Mouse (Mus musculus): Measurements from ENCODE around the gene Cspg4. TPM values are rescaled to one million over a fixed set of nuclear protein-coding genes. Genes with fewer than 3 reads are reported as not detected.

Gene Cspg4
- polyA plus RNA-seq, 1 experiment from 2014 or later: 3.5 TPM

GRCm38 (mm10) chr9:56917131-56917530, 52.3 kb downstream of the Cspg4 start:
- Histone ChIP-seq H3K36me3 (peaks cover 42% of the 10 kb centered on the region), H3K27me3 (no peaks in the 10 kb centered on the region), H3K4me3 (no peak overlapping the region), H3K4me1 (no peaks in the 10 kb centered on the region), H3K9me3 (no peaks in the 10 kb centered on the region), H3K27ac (replicated peaks) (no peak overlapping the region), H3K9ac (replicated peaks) (no peak overlapping the region), H3K4me2 (replicated peaks) (no peak overlapping the region)
- WGBS: 64% methylated on average over 2 of the region's 2 CpGs
- ATAC-seq (ENCODE audit: low FRiP score, low read depth): no peak

- Histone ChIP-seq H3K27ac (replicated peaks) (no peak overlapping the region), H3K4me1 (peaks cover 4% of the 10 kb centered on the region), H3K4me2 (replicated peaks) (no peak overlapping the region), H3K27me3 (no peaks in the 10 kb centered on the region), H3K4me3 (no peak overlapping the region), H3K9me3 (no peaks in the 10 kb centered on the region), H3K36me3 (peaks cover 46% of the 10 kb centered on the region), H3K9ac (replicated peaks) (no peak overlapping the region)
- 97% methylated on average over 13 of the region's 13 CpGs for WGBS
- ATAC-seq (ENCODE audit: low FRiP score, low read depth): no peak
These were observed 53.6 kb downstream of the Cspg4 start for GRCm38 (mm10) chr9:56918466-56918865.

- WGBS: 98% methylated on average over 4 of the region's 4 CpGs
- Histone ChIP-seq H3K4me2 (replicated peaks) (no peak overlapping the region), H3K36me3 (peaks cover 27% of the 10 kb centered on the region), H3K4me1 (peaks cover 43% of the 10 kb centered on the region), H3K9ac (replicated peaks) (no peak overlapping the region), H3K4me3 (no peak overlapping the region), H3K9me3 (no peaks in the 10 kb centered on the region), H3K27me3 (no peaks in the 10 kb centered on the region), H3K27ac (replicated peaks) (no peak overlapping the region)
- ATAC-seq (ENCODE audit: low FRiP score, low read depth): no peak
These were observed 57.9 kb downstream of the Cspg4 start for GRCm38 (mm10) chr9:56922746-56923145.

DNA sequence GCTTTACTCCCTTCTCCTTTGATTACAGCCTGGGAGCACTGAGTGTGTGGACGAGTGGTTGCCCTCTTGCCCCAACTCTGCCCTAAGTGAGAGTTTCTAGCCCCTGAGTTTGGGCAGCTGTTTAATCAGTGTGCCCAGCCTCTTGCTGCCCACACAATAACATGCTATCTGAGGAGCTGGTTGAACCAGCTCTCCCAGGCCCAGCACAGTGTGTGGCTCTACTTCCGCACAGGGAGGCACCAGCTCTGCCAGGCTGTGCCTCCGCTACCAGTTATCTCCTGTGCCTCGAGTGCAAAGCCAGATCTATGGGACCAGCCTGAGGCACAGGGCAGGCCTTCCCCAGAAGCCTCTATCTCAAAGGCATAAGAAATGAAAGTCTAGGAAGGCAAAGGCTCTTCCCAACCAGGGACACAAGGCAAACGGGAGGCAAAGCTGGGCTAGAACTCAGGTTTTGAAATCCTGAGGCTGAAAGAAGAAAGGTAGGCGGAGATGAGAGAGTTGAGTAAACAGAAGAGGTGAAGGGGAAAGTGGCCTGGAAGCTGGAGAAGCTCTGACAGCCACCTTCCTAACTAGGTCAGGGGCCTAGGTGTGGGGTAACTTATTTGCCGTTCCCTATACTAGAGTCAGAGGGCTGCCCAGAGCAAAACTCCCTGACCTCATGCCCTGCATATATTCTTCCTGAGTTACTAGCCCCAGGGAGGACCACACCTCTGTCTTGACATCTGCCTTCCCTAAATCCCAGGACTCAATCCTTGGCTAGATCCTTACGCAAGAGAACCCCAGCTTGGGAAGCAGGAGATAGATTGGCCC, 59.2 kb downstream of the Cspg4 start:
- no peaks in the 10 kb centered on the region for H3K9me3 ChIP-seq
- WGBS: 74% methylated on average over 8 of the region's 8 CpGs
- H3K4me2 ChIP-seq (replicated peaks): peak overlapping the region; percentile 39
- H3K4me1 ChIP-seq: peaks cover 50% of the 10 kb centered on the region
- no peak overlapping the region for H3K27ac ChIP-seq (replicated peaks)
- ATAC-seq (ENCODE audit: low FRiP score, low read depth): no peak
- peak overlapping the region; percentile 1; the same call in 1 of the 2 replicates for H3K4me3 ChIP-seq
- H3K36me3 ChIP-seq: peaks cover 17% of the 10 kb centered on the region; the same call in 1 of the 2 replicates
- peaks cover 1% of the 10 kb centered on the region for H3K27me3 ChIP-seq
- peak overlapping the region; percentile 37; the same call in 1 of the 2 replicates for H3K9ac ChIP-seq (replicated peaks)

GRCm38 (mm10) chr9:56924651-56925027, 59.8 kb downstream of the Cspg4 start:
- H3K4me2 ChIP-seq (replicated peaks): peak overlapping the region; percentile 39
- H3K4me3 ChIP-seq: peak overlapping the region; percentile 1; the same call in 1 of the 2 replicates
- no peaks in the 10 kb centered on the region for H3K9me3 ChIP-seq
- ATAC-seq (ENCODE audit: low FRiP score, low read depth): no peak
- H3K27ac ChIP-seq (replicated peaks): no peak overlapping the region
- peaks cover 50% of the 10 kb centered on the region for H3K4me1 ChIP-seq
- H3K27me3 ChIP-seq: peaks cover 7% of the 10 kb centered on the region
- no peak overlapping the region for H3K9ac ChIP-seq (replicated peaks)
- WGBS: 41% methylated on average over 7 of the region's 7 CpGs
- peaks cover 17% of the 10 kb centered on the region; the same call in 1 of the 2 replicates for H3K36me3 ChIP-seq

DNA sequence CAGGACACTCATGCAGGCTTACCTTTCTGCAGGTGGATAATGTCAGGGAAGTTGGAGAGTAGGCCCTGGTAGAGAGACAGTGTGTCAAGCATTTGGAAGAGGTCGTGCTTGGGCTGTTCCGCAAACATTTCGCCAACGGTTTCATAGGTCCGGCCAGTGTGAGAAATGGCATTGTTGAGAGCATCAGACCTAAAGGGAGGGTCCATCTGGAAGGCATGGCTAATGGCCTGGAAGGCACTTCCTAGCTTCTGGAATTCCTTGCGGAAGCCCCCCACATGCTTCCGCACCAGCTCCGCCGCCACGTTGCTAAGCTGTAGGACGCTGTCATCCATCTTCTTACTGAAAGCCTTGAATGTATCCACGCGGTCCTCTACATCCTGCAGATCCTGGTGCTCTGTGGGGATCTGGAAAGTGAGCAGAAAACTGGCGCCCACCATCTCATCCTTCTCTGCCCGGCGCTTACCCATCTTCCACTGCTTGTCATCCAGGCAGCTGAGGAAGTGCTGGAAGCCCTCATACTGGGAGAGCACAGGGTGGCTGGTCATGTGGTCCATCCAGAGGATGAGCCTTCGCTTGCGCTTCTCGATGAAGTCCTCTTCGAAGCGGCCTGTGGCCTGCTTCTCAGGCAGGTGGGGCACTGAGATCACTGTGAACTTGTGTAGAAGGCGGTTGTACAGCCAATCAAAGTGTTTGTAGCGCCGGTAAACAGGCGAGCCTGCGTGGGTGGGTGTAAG, 60.6 kb downstream of the Cspg4 start:
- peak overlapping the region; percentile 39 for H3K4me2 ChIP-seq (replicated peaks)
- H3K36me3 ChIP-seq: peaks cover 13% of the 10 kb centered on the region; the same call in 1 of the 2 replicates
- H3K4me1 ChIP-seq: peaks cover 50% of the 10 kb centered on the region
- no peak overlapping the region for H3K9ac ChIP-seq (replicated peaks)
- H3K27me3 ChIP-seq: peaks cover 15% of the 10 kb centered on the region
- no peaks in the 10 kb centered on the region for H3K9me3 ChIP-seq
- H3K4me3 ChIP-seq: 0 out of 2 replicates have a peak overlapping the region, but pooled peaks have one; percentile 1
- H3K27ac ChIP-seq (replicated peaks): no peak overlapping the region
- 90% methylated on average over 26 of the region's 26 CpGs for WGBS
- no peak for ATAC-seq (ENCODE audit: low FRiP score, low read depth)

- H3K4me1 ChIP-seq: peaks cover 50% of the 10 kb centered on the region
- no peak overlapping the region for H3K9ac ChIP-seq (replicated peaks)
- no peak overlapping the region for H3K27ac ChIP-seq (replicated peaks)
- H3K36me3 ChIP-seq: peaks cover 13% of the 10 kb centered on the region; the same call in 1 of the 2 replicates
- ATAC-seq (ENCODE audit: low FRiP score, low read depth): no peak
- H3K27me3 ChIP-seq: peaks cover 17% of the 10 kb centered on the region
- peak overlapping the region; percentile 78; the same call in 1 of the 2 replicates for H3K4me2 ChIP-seq (replicated peaks)
- H3K9me3 ChIP-seq: no peaks in the 10 kb centered on the region
- no peak overlapping the region for H3K4me3 ChIP-seq
- whole genome bisulfite sequencing: 95% methylated on average over 10 of the region's 10 CpGs
These were observed 61.2 kb downstream of the Cspg4 start for GRCm38 (mm10) chr9:56926025-56926360.

- 83% methylated on average over 10 of the region's 10 CpGs for WGBS
- Histone ChIP-seq H3K4me2 (replicated peaks) (peak overlapping the region; percentile 78), H3K27ac (replicated peaks) (no peak overlapping the region), H3K4me3 (peak overlapping the region; percentile 70; the same call in 1 of the 2 replicates), H3K9ac (replicated peaks) (no peak overlapping the region), H3K36me3 (peaks cover 11% of the 10 kb centered on the region; the same call in 1 of the 2 replicates), H3K4me1 (peaks cover 50% of the 10 kb centered on the region), H3K9me3 (no peaks in the 10 kb centered on the region), H3K27me3 (peaks cover 17% of the 10 kb centered on the region)
- ATAC-seq (ENCODE audit: low FRiP score, low read depth): no peak
These were observed 61.6 kb downstream of the Cspg4 start for GRCm38 (mm10) chr9:56926387-56926786.

DNA sequence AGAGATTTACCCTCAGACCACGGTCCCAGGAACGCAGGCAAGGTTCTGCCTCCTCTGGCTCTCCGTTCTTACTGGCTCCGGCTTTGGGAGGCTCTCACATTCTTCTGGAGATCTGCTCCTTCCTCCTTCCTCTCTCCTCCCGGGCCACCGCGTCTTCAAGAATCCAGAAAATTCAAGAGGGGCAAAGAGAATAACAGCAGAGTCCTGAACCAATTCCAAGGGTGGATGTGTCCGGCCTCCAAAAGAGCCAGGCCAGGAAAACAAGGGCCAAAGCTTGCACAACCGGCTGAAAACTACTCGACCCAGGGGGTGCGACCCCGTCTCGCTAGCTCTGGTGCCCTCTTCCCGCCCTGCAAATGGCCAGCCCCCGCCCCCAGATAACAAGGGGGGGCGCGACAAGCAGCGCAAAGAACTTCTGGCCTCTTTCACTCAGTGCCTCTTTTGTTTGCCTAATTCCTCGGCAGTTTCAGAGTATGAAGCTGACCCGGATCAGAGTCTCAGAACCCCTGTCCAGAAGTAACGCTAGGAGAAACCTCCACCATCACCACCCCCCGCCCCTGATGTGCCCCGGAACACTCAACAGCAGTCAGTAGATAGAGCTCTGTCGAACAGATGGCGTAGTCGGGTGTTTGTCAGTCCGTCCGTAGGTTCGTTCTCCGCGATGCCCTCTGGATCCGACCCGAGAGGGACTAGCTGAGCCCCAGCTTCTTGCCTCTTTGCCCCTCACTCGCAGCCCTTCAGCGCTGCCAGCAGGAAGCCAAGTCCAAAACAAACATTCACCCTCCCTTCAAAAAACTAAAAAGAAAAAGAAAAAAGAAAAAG, 62.6 kb downstream of the Cspg4 start:
- under 1% methylated on average over 35 of the region's 35 CpGs for WGBS
- Histone ChIP-seq H3K9me3 (no peaks in the 10 kb centered on the region), H3K4me2 (replicated peaks) (peak overlapping the region; percentile 78), H3K9ac (replicated peaks) (peak overlapping the region; percentile 71), H3K36me3 (peaks cover 2% of the 10 kb centered on the region; the same call in 1 of the 2 replicates), H3K4me3 (peak overlapping the region; percentile 70), H3K27me3 (peaks cover 17% of the 10 kb centered on the region), H3K4me1 (peaks cover 50% of the 10 kb centered on the region), H3K27ac (replicated peaks) (peak overlapping the region; percentile 86)
- ATAC-seq (ENCODE audit: low FRiP score, low read depth): peak; percentile 53

DNA sequence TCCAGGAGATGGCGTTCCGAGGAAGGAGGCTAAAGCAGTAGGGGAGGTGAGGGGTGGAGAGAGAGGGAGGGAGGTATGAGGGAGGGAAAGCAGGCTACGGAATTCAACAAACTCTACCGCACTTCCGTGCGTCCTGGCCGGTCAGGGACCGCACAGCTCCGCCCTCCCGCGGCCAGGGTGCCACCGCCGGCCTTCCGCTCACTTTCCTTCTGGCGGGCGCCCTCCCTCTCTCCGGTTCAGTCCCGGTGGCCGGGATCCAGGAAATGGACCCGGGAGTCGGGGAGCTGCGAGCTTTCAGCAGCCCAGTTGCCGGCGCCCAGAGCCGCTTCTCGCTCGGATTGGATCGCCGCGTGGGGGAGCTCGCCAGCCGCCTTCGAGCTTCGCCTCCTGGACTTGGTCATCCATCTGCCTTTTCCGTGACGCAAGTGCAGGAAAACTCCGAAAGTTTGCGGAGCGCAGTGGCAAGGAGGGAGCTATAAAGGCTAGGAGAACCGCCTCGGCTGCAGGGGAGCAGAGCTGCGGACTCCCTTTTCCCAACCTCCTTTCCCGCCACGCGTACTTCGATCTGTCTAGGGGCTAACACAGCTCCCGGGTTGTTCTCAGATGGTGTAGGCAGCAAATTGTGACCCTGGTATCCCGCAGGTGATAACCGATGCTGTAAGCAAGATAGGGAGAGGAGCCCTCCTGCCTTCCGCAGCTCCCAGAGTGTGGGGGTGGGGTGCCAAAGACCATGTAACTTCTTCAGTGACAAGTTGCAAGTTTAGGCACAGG, 63.4 kb downstream of the Cspg4 start, which contains the start of gene Snx33:
Gene Snx33 (minus strand): TSS at position 331 of the 771 bp plus-strand sequence.
- Histone ChIP-seq H3K27ac (replicated peaks) (peak within 1 kb of the TSS; percentile 86), H3K4me1 (peaks cover 49% of the 10 kb centered on the region), H3K36me3 (no peaks in the 10 kb centered on the region), H3K9ac (replicated peaks) (peak within 1 kb of the TSS; percentile 71), H3K4me2 (replicated peaks) (peak within 1 kb of the TSS; percentile 78), H3K9me3 (no peaks in the 10 kb centered on the region), H3K27me3 (peaks cover 17% of the 10 kb centered on the region), H3K4me3 (peak within 1 kb of the TSS; percentile 70)
- WGBS: under 1% methylated on average over 48 of the region's 50 CpGs
- ATAC-seq (ENCODE audit: low FRiP score, low read depth): peak; percentile 83

DNA sequence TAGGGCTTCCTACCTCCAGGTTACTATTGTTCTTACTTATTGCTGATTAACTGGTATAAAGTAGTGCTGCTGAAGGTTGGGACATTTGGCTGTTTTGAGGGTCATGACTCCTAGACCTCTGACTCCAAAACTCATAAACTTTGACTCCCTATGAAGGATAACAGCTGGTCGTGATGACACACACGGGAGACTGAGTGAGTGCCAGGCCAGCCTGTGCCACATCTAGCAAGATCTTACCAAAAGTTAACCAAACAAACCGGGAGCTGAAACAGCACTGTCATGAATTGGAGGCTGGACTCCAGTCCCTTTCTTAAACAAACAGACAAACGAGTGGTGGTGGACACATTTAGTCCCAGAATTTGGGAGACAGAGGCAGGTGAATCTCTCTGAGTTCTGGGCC, 64.7 kb downstream of the Cspg4 start:
- Histone ChIP-seq H3K4me2 (replicated peaks) (no peak overlapping the region), H3K36me3 (no peaks in the 10 kb centered on the region), H3K4me3 (no peak overlapping the region), H3K4me1 (peaks cover 36% of the 10 kb centered on the region), H3K27me3 (peaks cover 17% of the 10 kb centered on the region), H3K9me3 (no peaks in the 10 kb centered on the region), H3K9ac (replicated peaks) (no peak overlapping the region), H3K27ac (replicated peaks) (no peak overlapping the region)
- no peak for ATAC-seq (ENCODE audit: low FRiP score, low read depth)
- 72% methylated on average over 4 of the region's 4 CpGs for WGBS
